Mouse (Mus musculus) ES-E14 (cell line): ENCODE measurements at regions not wholly inside any gene's neighbourhood (a gene's known extent, or its start where the extent isn't known, plus 50 kb on each side); places are given as distances from the start of the nearest gene placed in this dataset.

Source experiments
- CHD2 ChIP-seq: IDR thresholded peaks from 2 replicates; pipeline ENCODE4 v1.6.1; 2014; ENCODE audit warnings: mild to moderate bottlenecking, low read depth, low read length, inconsistent platforms
- HCFC1 ChIP-seq: IDR thresholded peaks from 2 replicates; pipeline ENCODE4 v1.6.1; 2012; ENCODE audit warnings: low read length, inconsistent platforms, borderline replicate concordance; ENCODE audit not compliant: insufficient read depth
- MAFK ChIP-seq: IDR thresholded peaks from 2 replicates; pipeline ENCODE4 v1.6.1; 2014; ENCODE audit warnings: mild to moderate bottlenecking, low read depth, low read length, inconsistent platforms; ENCODE audit not compliant: insufficient read depth
- ZC3H11A ChIP-seq: IDR thresholded peaks from 2 replicates; pipeline ENCODE4 v1.6.1; 2012; ENCODE audit warnings: low read depth, mild to moderate bottlenecking, inconsistent platforms, low read length, borderline replicate concordance
- ZNF384 ChIP-seq: IDR thresholded peaks from 2 replicates; pipeline ENCODE4 v1.6.1; 2012; ENCODE audit warnings: low read depth, low read length, inconsistent platforms

- TF ChIP-seq MAFK (no peak), HCFC1 (no peak), ZC3H11A (no peak), CHD2 (no peak), ZNF384 (no peak)
These were observed 149.7 kb downstream of the Efnb1 start for GRCm38 (mm10) chrX:99285611-99286010.
